Mouse (Mus musculus) liver, postnatal 0 days (tissue): ENCODE results near the gene Rfxank.

Experiments used
- CTCF ChIP-seq: sonication (generic); IDR thresholded peaks from 2 replicates; pipeline ENCODE4 v1.5.1; 2016; ENCODE audit warnings: antibody characterized with exemption, low read depth
- EP300 ChIP-seq: IDR thresholded peaks from 2 replicates; pipeline ENCODE4 v1.6.1; 2016; ENCODE audit warnings: antibody characterized with exemption, low read depth, mild to moderate bottlenecking

DNA sequence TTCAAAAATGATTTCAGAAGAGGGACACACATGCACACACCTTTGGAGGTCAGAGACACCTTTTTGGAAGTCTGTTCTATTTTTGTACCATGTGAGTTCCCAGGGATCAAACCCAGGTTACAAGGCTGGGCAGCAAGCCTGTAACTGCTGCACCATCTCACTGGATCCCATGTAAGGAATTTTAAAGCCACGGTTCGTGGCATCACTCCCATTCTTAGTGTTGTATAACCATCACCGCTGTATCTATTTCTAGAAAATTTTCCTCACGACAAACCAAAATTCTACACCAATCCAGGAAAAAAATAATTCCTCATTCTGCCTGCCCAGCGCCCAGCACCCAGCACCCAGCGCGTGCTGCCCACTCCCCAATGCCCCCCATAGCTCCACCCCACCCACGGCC is 39.7 kb downstream of the Rfxank start:
- no peak for TF ChIP-seq CTCF
- no peak for TF ChIP-seq EP300
